Mouse (Mus musculus): ENCODE results near the gene Tmeff2. TPM values are rescaled to one million over a fixed set of nuclear protein-coding genes. Genes with fewer than 3 reads are reported as not detected.

Gene Tmeff2
- polyA plus RNA-seq, 1 experiment from 2014 or later, result 4.9 TPM

DNA sequence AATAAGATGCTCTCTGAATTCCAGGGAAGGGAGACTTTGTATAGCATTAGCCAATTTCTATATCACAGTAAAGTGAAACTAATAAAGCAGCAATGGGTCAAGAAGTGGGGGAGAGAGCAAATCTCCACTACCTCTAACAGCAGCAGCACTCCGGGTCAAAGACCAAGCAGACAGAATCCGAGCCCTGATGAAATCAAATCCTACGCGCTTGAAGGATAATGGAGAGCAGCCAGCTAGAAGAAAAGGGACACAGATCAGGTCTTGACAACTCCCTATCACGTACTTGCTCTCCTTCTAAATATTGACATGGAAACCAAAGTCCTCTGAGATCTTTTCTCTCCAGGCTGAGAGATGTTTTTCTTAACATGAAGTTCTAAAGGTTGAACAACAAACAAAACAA lies 252.4 kb downstream of the Tmeff2 start:
- no peak for TF ChIP-seq CTCF (IDR thresholded peaks at IDR 0.05; ENCODE audit: low read depth)
- Histone ChIP-seq H3K4me3 (ENCODE audit: low read depth, low read length) (no peak overlapping the region), H3K9ac (ENCODE audit: low read depth, low read length) (no peak overlapping the region), H3K27ac (ENCODE audit: low read depth, low read length) (no peak overlapping the region), H3K4me1 (replicated peaks; ENCODE audit: control insufficient read depth, insufficient read depth, low read length) (no peaks in the 10 kb centered on the region), H3K4me2 (replicated peaks; ENCODE audit: low read depth) (no peak overlapping the region), H3K9me3 (ENCODE audit: control insufficient read depth) (no peaks in the 10 kb centered on the region), H3K27me3 (replicated peaks; ENCODE audit: control insufficient read depth, insufficient read depth, low read length) (no peaks in the 10 kb centered on the region), H3K36me3 (ENCODE audit: control insufficient read depth, insufficient read depth) (no peaks in the 10 kb centered on the region)
- no peak for ATAC-seq
- 48% methylated on average over 5 of the region's 5 CpGs for WGBS

DNA sequence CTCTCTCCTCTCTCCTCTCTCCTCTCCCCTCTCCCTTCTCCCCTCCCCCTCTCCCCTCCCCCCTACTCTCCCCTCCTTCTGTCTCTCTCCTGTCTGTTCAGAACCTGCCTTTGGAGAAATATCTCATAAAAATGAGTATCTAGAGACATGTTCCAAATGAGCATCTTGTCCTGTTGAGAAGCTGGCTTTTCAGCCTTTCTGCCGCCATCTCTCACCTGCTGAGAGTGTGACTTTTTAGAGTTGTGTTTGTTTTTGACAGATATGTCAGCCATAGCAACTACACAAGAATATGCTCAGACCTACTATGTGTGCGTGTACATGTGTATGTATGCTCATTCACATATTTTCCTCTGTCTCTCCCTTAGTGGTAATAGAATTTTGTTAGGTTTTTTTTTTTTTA lies 283.8 kb downstream of the Tmeff2 start:
- ATAC-seq, result no peak
- H3K36me3 ChIP-seq (ENCODE audit: control insufficient read depth, insufficient read depth), result no peaks in the 10 kb centered on the region
- no peaks in the 10 kb centered on the region for H3K4me1 ChIP-seq (replicated peaks; ENCODE audit: control insufficient read depth, insufficient read depth, low read length)
- no peak overlapping the region for H3K9ac ChIP-seq (ENCODE audit: low read depth, low read length)
- no peak for TF ChIP-seq CTCF (IDR thresholded peaks at IDR 0.05; ENCODE audit: low read depth)
- WGBS, result 88% methylated on average over 2 of the region's 2 CpGs
- no peak overlapping the region for H3K4me3 ChIP-seq (ENCODE audit: low read depth, low read length)
- no peak overlapping the region for H3K27ac ChIP-seq (ENCODE audit: low read depth, low read length)
- H3K9me3 ChIP-seq (ENCODE audit: control insufficient read depth), result no peaks in the 10 kb centered on the region
- no peak overlapping the region for H3K4me2 ChIP-seq (replicated peaks; ENCODE audit: low read depth)
- no peaks in the 10 kb centered on the region for H3K27me3 ChIP-seq (replicated peaks; ENCODE audit: control insufficient read depth, insufficient read depth, low read length)

DNA sequence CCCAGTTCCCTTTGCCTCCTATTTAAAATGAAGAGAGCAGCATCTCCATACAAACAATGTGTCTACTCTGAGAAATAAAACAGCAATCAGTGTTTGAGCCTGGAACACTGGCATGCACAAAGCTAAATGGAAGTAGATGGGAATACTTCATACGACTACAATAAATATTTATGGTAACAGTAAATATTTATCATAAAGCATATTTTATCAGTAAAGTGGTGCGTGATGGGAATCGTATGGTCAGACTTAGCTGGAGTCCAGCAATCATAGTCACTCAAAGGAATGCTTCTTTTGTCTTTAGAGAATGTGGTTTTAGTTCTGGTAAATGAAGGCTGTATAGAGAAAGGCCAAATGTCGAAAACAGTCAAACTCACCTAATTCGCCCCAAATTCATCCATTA lies 288.6 kb downstream of the Tmeff2 start:
- Histone ChIP-seq H3K27me3 (replicated peaks; ENCODE audit: control insufficient read depth, insufficient read depth, low read length) (no peaks in the 10 kb centered on the region), H3K27ac (ENCODE audit: low read depth, low read length) (no peak overlapping the region), H3K4me3 (ENCODE audit: low read depth, low read length) (no peak overlapping the region), H3K9me3 (ENCODE audit: control insufficient read depth) (no peaks in the 10 kb centered on the region), H3K36me3 (ENCODE audit: control insufficient read depth, insufficient read depth) (no peaks in the 10 kb centered on the region), H3K9ac (ENCODE audit: low read depth, low read length) (no peak overlapping the region), H3K4me1 (replicated peaks; ENCODE audit: control insufficient read depth, insufficient read depth, low read length) (0 out of 2 replicates have a peak, but pooled peaks cover 2% of the 10 kb centered on the region), H3K4me2 (replicated peaks; ENCODE audit: low read depth) (no peak overlapping the region)
- ATAC-seq, result no peak
- TF ChIP-seq CTCF (IDR thresholded peaks at IDR 0.05; ENCODE audit: low read depth), result no peak
- 77% methylated on average over 5 of the region's 5 CpGs for WGBS

DNA sequence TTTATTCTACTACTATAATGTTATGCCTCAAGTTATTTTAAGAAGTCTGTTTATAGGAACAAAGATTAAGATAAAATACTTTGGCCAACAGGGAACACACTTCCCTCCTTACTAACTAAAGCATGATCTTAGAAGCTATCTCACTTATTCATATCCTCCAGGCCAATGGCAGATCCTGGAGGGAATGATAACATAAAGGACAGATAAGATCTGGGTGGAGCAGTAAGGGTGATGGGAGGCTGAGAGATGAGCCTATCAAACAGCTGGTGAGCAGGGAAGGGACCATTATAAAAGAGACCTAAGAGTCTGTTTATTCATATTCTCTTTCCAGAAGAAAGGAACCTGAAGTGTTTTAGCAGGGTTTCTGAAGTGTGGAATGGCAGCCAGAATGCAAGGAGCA lies 290.8 kb downstream of the Tmeff2 start:
- Histone ChIP-seq H3K4me2 (replicated peaks; ENCODE audit: low read depth) (no peak overlapping the region), H3K27me3 (replicated peaks; ENCODE audit: control insufficient read depth, insufficient read depth, low read length) (no peaks in the 10 kb centered on the region), H3K36me3 (ENCODE audit: control insufficient read depth, insufficient read depth) (no peaks in the 10 kb centered on the region), H3K4me1 (replicated peaks; ENCODE audit: control insufficient read depth, insufficient read depth, low read length) (0 out of 2 replicates have a peak, but pooled peaks cover 2% of the 10 kb centered on the region), H3K27ac (ENCODE audit: low read depth, low read length) (no peak overlapping the region), H3K9me3 (ENCODE audit: control insufficient read depth) (no peaks in the 10 kb centered on the region), H3K4me3 (ENCODE audit: low read depth, low read length) (no peak overlapping the region), H3K9ac (ENCODE audit: low read depth, low read length) (no peak overlapping the region)
- TF ChIP-seq CTCF (IDR thresholded peaks at IDR 0.05; ENCODE audit: low read depth), result no peak
- ATAC-seq, result no peak

DNA sequence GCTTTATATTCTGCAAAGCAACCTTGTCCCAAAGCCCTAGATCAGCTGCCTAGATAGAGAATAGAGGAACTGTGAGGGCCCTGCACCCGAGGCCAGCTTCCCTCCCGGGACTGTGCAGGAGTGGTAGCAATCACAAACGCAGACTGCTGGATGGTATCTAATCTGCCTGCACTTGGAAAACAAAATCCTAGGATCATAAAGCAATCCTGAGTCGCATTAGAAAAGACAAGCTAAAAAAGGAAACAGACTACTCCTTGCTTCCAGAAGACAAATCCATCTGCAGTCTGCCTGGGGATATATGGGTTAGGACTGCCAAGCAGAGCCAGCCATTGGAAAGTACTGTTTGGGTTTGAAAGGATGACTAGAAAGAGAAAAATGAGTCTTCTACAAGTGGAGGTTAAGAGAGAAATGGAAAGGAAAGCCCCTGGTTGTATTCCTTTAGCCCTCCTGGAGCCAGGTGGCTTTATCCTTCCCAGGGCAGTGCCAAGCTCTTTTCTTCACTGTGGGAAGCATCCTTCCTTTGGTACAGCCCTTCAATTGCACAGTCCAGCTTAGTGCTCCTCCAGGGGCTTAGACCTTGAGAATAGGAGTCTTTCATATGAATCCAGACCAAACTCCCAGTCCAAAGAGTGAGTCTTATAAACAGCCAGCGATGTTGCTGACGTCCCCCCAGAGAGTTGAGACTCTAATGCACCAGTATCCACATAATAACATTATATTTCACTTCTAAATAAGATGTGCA lies 291.6 kb downstream of the Tmeff2 start:
- H3K27ac ChIP-seq (ENCODE audit: low read depth, low read length), result no peak overlapping the region
- no peak overlapping the region for H3K4me3 ChIP-seq (ENCODE audit: low read depth, low read length)
- H3K4me1 ChIP-seq (replicated peaks; ENCODE audit: control insufficient read depth, insufficient read depth, low read length), result 0 out of 2 replicates have a peak, but pooled peaks cover 2% of the 10 kb centered on the region
- 34% methylated on average over 6 of the region's 6 CpGs for WGBS
- no peaks in the 10 kb centered on the region for H3K36me3 ChIP-seq (ENCODE audit: control insufficient read depth, insufficient read depth)
- no peak for TF ChIP-seq CTCF (IDR thresholded peaks at IDR 0.05; ENCODE audit: low read depth)
- H3K9ac ChIP-seq (ENCODE audit: low read depth, low read length), result no peak overlapping the region
- no peak overlapping the region for H3K4me2 ChIP-seq (replicated peaks; ENCODE audit: low read depth)
- no peaks in the 10 kb centered on the region for H3K9me3 ChIP-seq (ENCODE audit: control insufficient read depth)
- no peaks in the 10 kb centered on the region for H3K27me3 ChIP-seq (replicated peaks; ENCODE audit: control insufficient read depth, insufficient read depth, low read length)
- ATAC-seq, result no peak

DNA sequence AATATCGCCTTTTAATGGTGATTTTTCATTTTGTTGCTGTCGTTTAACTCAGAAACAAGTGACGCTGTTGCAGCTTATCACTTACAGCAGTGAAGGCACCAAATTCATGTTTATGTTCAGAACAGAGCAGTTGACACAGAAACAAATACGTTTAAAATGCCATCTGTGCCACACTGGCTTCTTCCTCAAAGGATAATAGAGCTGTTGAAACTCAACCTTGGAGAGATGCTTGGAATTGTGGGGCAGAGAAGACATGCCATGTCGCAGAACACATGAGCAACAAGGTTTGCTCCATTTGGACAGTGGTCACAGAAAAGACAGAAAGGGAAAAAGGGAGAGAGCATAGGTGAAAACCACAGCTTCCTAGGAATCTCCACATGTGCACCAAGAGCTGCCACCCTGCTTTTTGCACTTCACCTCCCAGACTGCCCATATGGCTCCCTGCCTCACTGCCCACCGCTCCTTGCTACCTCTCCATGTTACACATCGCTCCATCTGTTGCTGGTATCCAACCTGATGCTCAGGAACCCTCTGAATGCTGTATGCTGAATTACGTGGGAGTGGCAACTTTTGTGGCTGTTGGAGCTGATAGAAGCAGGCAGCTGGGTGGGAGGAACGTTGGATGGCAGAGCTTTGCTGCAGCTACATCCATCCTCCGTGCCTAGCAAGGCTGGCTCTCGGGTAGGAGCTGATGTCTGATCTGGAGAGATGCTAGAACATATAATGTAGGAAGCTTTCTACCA lies 298.8 kb downstream of the Tmeff2 start:
- Histone ChIP-seq H3K27ac (ENCODE audit: low read depth, low read length) (no peak overlapping the region), H3K4me1 (replicated peaks; ENCODE audit: control insufficient read depth, insufficient read depth, low read length) (no peaks in the 10 kb centered on the region), H3K9ac (ENCODE audit: low read depth, low read length) (no peak overlapping the region), H3K9me3 (ENCODE audit: control insufficient read depth) (no peaks in the 10 kb centered on the region), H3K27me3 (replicated peaks; ENCODE audit: control insufficient read depth, insufficient read depth, low read length) (no peaks in the 10 kb centered on the region), H3K4me3 (ENCODE audit: low read depth, low read length) (no peak overlapping the region), H3K36me3 (ENCODE audit: control insufficient read depth, insufficient read depth) (no peaks in the 10 kb centered on the region), H3K4me2 (replicated peaks; ENCODE audit: low read depth) (no peak overlapping the region)
- WGBS, result 81% methylated on average over 11 of the region's 11 CpGs
- TF ChIP-seq CTCF (IDR thresholded peaks at IDR 0.05; ENCODE audit: low read depth), result no peak
- no peak for ATAC-seq

All from intestine, postnatal 0 days (tissue).